Mouse (Mus musculus): ENCODE data around the gene Pin4. TPM values are rescaled to one million over a fixed set of nuclear protein-coding genes. Genes with fewer than 3 reads are reported as not detected.

The Pin4 gene
- total RNA-seq (2014; rRNA removed) (6.8 and 14.0 TPM in 2 replicates), polyA plus RNA-seq (2012; rRNA removed) (2.2 and 3.8 TPM in 2 replicates)

- Histone ChIP-seq H3K36me3 (ENCODE audit: control insufficient read depth, insufficient read depth, low read length) (peaks cover 3% of the 10 kb centered on the region; the same call in 1 of the 2 replicates), H3K79me2 (ENCODE audit: control insufficient read depth, insufficient read depth, low read length) (no peaks in the 10 kb centered on the region; the same call in 1 of the 2 replicates), H3K4me3 (ENCODE audit: insufficient read depth, low read depth, low read length) (peak within 1 kb of the TSS; percentile 98), H3K4me1 (ENCODE audit: control insufficient read depth, insufficient read depth, low read length) (peaks cover 4% of the 10 kb centered on the region), H3K27me3 (ENCODE audit: control insufficient read depth, insufficient read depth, low read length) (no peaks in the 10 kb centered on the region), H3K27ac (replicated peaks; ENCODE audit: insufficient read depth, low read depth, low read length) (peak within 1 kb of the TSS; percentile 18), H3K9ac (ENCODE audit: low read depth, low read length) (peak within 1 kb of the TSS; percentile 82)
- peak; percentile 96 for DNase-seq (ENCODE audit: extremely low read depth, low read depth, low spot score)
- TF ChIP-seq CTCF (IDR thresholded peaks at IDR 0.05; ENCODE audit: low read depth, low read length) = no peak
- TF ChIP-seq POLR2A (IDR thresholded peaks at IDR 0.05; ENCODE audit: extremely low read depth, insufficient read depth, low read length) = no peak
- under 1% methylated on average over 30 of the region's 30 CpGs for WGBS
These were observed at the start of gene Pin4 for GRCm38 (mm10) chrX:102119042-102119864. TSS of gene Pin4 (plus strand) at chrX:102119447.

- 8% methylated on average over 51 of the region's 61 CpGs for WGBS
- no peaks in the 10 kb centered on the region for H3K36me3 ChIP-seq (ENCODE audit: control insufficient read depth, insufficient read depth, low read length)
These were observed 48.4 kb upstream of the Pin4 start, which contains the start of gene Rtl5 for GRCm38 (mm10) chrX:102070591-102071471. TSS of gene Rtl5 (minus strand) at chrX:102071304.

GRCm38 (mm10) chrX:102071517-102071916 lies 47.7 kb upstream of the Pin4 start:
- H3K4me1 ChIP-seq (ENCODE audit: control insufficient read depth, insufficient read depth, low read length) = no peaks in the 10 kb centered on the region
- peak overlapping the region; percentile 61; the same call in 1 of the 2 replicates for H3K4me3 ChIP-seq (ENCODE audit: insufficient read depth, low read depth, low read length)
- no peak overlapping the region for H3K27ac ChIP-seq (replicated peaks; ENCODE audit: insufficient read depth, low read depth, low read length)
- H3K9ac ChIP-seq (ENCODE audit: low read depth, low read length) = no peak overlapping the region
- H3K36me3 ChIP-seq (ENCODE audit: control insufficient read depth, insufficient read depth, low read length) = no peaks in the 10 kb centered on the region
- H3K79me2 ChIP-seq (ENCODE audit: control insufficient read depth, insufficient read depth, low read length) = no peaks in the 10 kb centered on the region
- 40% methylated on average over 2 of the region's 2 CpGs for WGBS
- peaks cover 3% of the 10 kb centered on the region; the same call in 1 of the 2 replicates for H3K27me3 ChIP-seq (ENCODE audit: control insufficient read depth, insufficient read depth, low read length)
- TF ChIP-seq POLR2A (IDR thresholded peaks at IDR 0.05; ENCODE audit: extremely low read depth, insufficient read depth, low read length) = no peak
- TF ChIP-seq CTCF (IDR thresholded peaks at IDR 0.05; ENCODE audit: low read depth, low read length) = no peak
- DNase-seq (ENCODE audit: extremely low read depth, low read depth, low spot score) = no peak

More at GRCm38 (mm10) chrX:102070591-102071471, 48.4 kb upstream of the Pin4 start, which contains the start of gene Rtl5:
- peaks cover 3% of the 10 kb centered on the region; the same call in 1 of the 2 replicates for H3K27me3 ChIP-seq (ENCODE audit: control insufficient read depth, insufficient read depth, low read length)
- no peak within 1 kb of the TSS for H3K27ac ChIP-seq (replicated peaks; ENCODE audit: insufficient read depth, low read depth, low read length)
- DNase-seq (ENCODE audit: extremely low read depth, low read depth, low spot score) = peak; percentile 8
- H3K79me2 ChIP-seq (ENCODE audit: control insufficient read depth, insufficient read depth, low read length) = no peaks in the 10 kb centered on the region
- peak within 1 kb of the TSS; percentile 61 for H3K4me3 ChIP-seq (ENCODE audit: insufficient read depth, low read depth, low read length)
- no peak for TF ChIP-seq CTCF (IDR thresholded peaks at IDR 0.05; ENCODE audit: low read depth, low read length)
- no peak for TF ChIP-seq POLR2A (IDR thresholded peaks at IDR 0.05; ENCODE audit: extremely low read depth, insufficient read depth, low read length)
- H3K9ac ChIP-seq (ENCODE audit: low read depth, low read length) = peak within 1 kb of the TSS; percentile 49
- H3K4me1 ChIP-seq (ENCODE audit: control insufficient read depth, insufficient read depth, low read length) = no peaks in the 10 kb centered on the region

- peaks cover 3% of the 10 kb centered on the region; the same call in 1 of the 2 replicates for H3K27me3 ChIP-seq (ENCODE audit: control insufficient read depth, insufficient read depth, low read length)
- H3K4me1 ChIP-seq (ENCODE audit: control insufficient read depth, insufficient read depth, low read length) = no peaks in the 10 kb centered on the region
- no peak overlapping the region for H3K9ac ChIP-seq (ENCODE audit: low read depth, low read length)
- TF ChIP-seq POLR2A (IDR thresholded peaks at IDR 0.05; ENCODE audit: extremely low read depth, insufficient read depth, low read length) = no peak
- no peak for TF ChIP-seq CTCF (IDR thresholded peaks at IDR 0.05; ENCODE audit: low read depth, low read length)
- no peak overlapping the region for H3K27ac ChIP-seq (replicated peaks; ENCODE audit: insufficient read depth, low read depth, low read length)
- no peaks in the 10 kb centered on the region for H3K79me2 ChIP-seq (ENCODE audit: control insufficient read depth, insufficient read depth, low read length)
- 91% methylated on average over 14 of the region's 14 CpGs for WGBS
- no peak overlapping the region for H3K4me3 ChIP-seq (ENCODE audit: insufficient read depth, low read depth, low read length)
- no peak for DNase-seq (ENCODE audit: extremely low read depth, low read depth, low spot score)
- no peaks in the 10 kb centered on the region for H3K36me3 ChIP-seq (ENCODE audit: control insufficient read depth, insufficient read depth, low read length)
These were observed 45.5 kb upstream of the Pin4 start for GRCm38 (mm10) chrX:102073605-102074325.

GRCm38 (mm10) chrX:102074435-102074834 lies 44.8 kb upstream of the Pin4 start:
- H3K4me1 ChIP-seq (ENCODE audit: control insufficient read depth, insufficient read depth, low read length) = no peaks in the 10 kb centered on the region
- H3K27ac ChIP-seq (replicated peaks; ENCODE audit: insufficient read depth, low read depth, low read length) = no peak overlapping the region
- no peaks in the 10 kb centered on the region for H3K79me2 ChIP-seq (ENCODE audit: control insufficient read depth, insufficient read depth, low read length)
- no peak for DNase-seq (ENCODE audit: extremely low read depth, low read depth, low spot score)
- TF ChIP-seq CTCF (IDR thresholded peaks at IDR 0.05; ENCODE audit: low read depth, low read length) (no peak), POLR2A (IDR thresholded peaks at IDR 0.05; ENCODE audit: extremely low read depth, insufficient read depth, low read length) (no peak)
- no peaks in the 10 kb centered on the region for H3K36me3 ChIP-seq (ENCODE audit: control insufficient read depth, insufficient read depth, low read length)
- H3K4me3 ChIP-seq (ENCODE audit: insufficient read depth, low read depth, low read length) = no peak overlapping the region
- WGBS = 91% methylated on average over 5 of the region's 5 CpGs
- H3K9ac ChIP-seq (ENCODE audit: low read depth, low read length) = no peak overlapping the region
- peaks cover 3% of the 10 kb centered on the region; the same call in 1 of the 2 replicates for H3K27me3 ChIP-seq (ENCODE audit: control insufficient read depth, insufficient read depth, low read length)
